Comparison of ENCODE assay signal across 10 mouse cellular contexts in the genomic region with DNA sequence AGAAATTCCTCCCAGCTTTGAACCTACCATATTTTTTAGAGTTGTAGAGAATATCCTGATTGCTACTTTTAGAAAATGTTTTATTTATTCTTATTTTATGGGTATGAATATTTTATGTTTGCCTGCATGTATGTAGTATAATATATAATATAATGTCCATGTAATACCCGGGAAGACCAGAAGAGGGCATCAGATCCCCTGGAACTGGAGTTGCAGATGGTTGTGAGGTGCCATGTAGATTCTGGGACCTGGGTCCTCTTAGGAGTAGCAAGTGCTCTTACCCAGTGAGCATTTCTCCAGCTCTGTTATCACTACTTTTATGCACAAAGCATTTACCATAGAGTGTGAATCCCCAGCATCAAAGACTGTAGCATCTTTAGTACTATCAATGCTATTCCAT. TPM values are rescaled to one million over a fixed set of nuclear protein-coding genes. Genes with fewer than 3 reads are reported as not detected.
DNase-seq lines count a peak whose midpoint lies in the region; ATAC-seq and TF ChIP-seq lines count a peak whose summit lies in the region.
"Had no signal": no experiment of that assay in that cellular context is flagged by ENCODE, and none has a peak within 500 bp of the region (broad histone marks: within the 10 kb centered on the region; RNA-seq: fewer than 3 reads in every experiment).

No protein-coding gene starts in this region.

- no peak overlapping the region for H3K9ac ChIP-seq in kidney, embryonic 16.5 days (replicated peaks; ENCODE audit: low read length)
- H3K9ac ChIP-seq: liver, embryonic 13.5 days had no signal

- no peaks in the 10 kb centered on the region for H3K36me3 ChIP-seq in kidney, adult 2 months (ENCODE audit: control insufficient read depth, insufficient read depth, low read length)
- H3K36me3 ChIP-seq in kidney, embryonic 16.5 days (ENCODE audit: insufficient read depth, low read length) = no peaks in the 10 kb centered on the region
- H3K36me3 ChIP-seq: liver, embryonic 13.5 days had no signal

- H3K9me3 ChIP-seq in kidney, embryonic 16.5 days (ENCODE audit: low read length) = no peaks in the 10 kb centered on the region
- H3K9me3 ChIP-seq: liver, embryonic 13.5 days had no signal

- no peak overlapping the region for H3K4me3 ChIP-seq in kidney, adult 2 months (ENCODE audit: insufficient read depth, low read depth, low read length)
- H3K4me3 ChIP-seq in kidney, embryonic 16.5 days (ENCODE audit: low read length) = no peak overlapping the region
- H3K4me3 ChIP-seq: liver, embryonic 13.5 days had no signal

- WGBS in kidney, adult 2 months = 0% methylated on average over 1 of the region's 1 CpGs
- WGBS in kidney, embryonic 16.5 days = 6% methylated on average over 1 of the region's 1 CpGs

- TF ChIP-seq POLR2A in kidney, adult 2 months (IDR thresholded peaks at IDR 0.05; ENCODE audit: low read depth, low read length) = no peak

- H3K27ac ChIP-seq in kidney, adult 2 months (ENCODE audit: insufficient read depth, low read depth, low read length) = no peak overlapping the region
- no peak overlapping the region for H3K27ac ChIP-seq in kidney, embryonic 16.5 days (ENCODE audit: low read length)
- H3K27ac ChIP-seq: liver, embryonic 13.5 days had no signal

- TF ChIP-seq CTCF in kidney, adult 2 months (conservative IDR thresholded peaks at IDR 0.05; ENCODE audit: insufficient read depth, insufficient read length, low read depth, low read length) = peak; percentile 33

- H3K27me3 ChIP-seq in kidney, adult 2 months (replicated peaks; ENCODE audit: control insufficient read depth, insufficient read depth, low read length) = no peaks in the 10 kb centered on the region
- no peaks in the 10 kb centered on the region for H3K27me3 ChIP-seq in kidney, embryonic 16.5 days (ENCODE audit: insufficient read depth, low read length)

- no peaks in the 10 kb centered on the region for H3K4me1 ChIP-seq in kidney, adult 2 months (ENCODE audit: control insufficient read depth, insufficient read depth, low read length)
- H3K4me1 ChIP-seq in kidney, embryonic 16.5 days (ENCODE audit: insufficient read depth, low read length) = no peaks in the 10 kb centered on the region

- H3K4me2 ChIP-seq in kidney, embryonic 16.5 days (replicated peaks; ENCODE audit: low read depth, low read length) = no peak overlapping the region
- H3K4me2 ChIP-seq: liver, embryonic 13.5 days had no signal

- DNase-seq in kidney, adult 2 months = peak; percentile 22
- DNase-seq in 3T3-L1 (ENCODE audit: low read depth, low spot score) = peak; percentile 66
- DNase-seq in B cell, adult 2 months = peak; percentile 43
- DNase-seq in ovary, postnatal 10 days (ENCODE audit: low spot score) = no peak
- DNase-seq in cerebellum, postnatal 36 days = no peak
- no peak for DNase-seq in urinary bladder, postnatal 4 days (ENCODE audit: low spot score in 2 of 2)
- DNase-seq: adrenal gland, adult 2 months; liver, embryonic 13.5 days had no signal

- ATAC-seq in kidney, embryonic 16.5 days (ENCODE audit: low FRiP score, low TSS enrichment) = no peak
- ATAC-seq in common myeloid progenitor, adult 5-6 weeks (replicated peaks; ENCODE audit: low read depth, poor library complexity, severe bottlenecking) = 0 out of 2 replicates have a peak, but pooled peaks have one; percentile 34

RNA-seq across cellular contexts. Expression of a gene that starts 17.5 kb away (rescaled TPM):
- polyA plus RNA-seq in kidney, adult 2 months (2012; rRNA removed) = 97.9 and 136 TPM in 2 replicates
- 249 and 269 TPM in 2 replicates for polyA plus RNA-seq in kidney, embryonic 16.5 days (2015; fragmentation: Nextera tagmentation; extraction: Ambion mirVana)
- 199 and 247 TPM in 2 replicates for total RNA-seq in common myeloid progenitor, adult 5-6 weeks (2017)

RNA-seq across cellular contexts. Expression of a gene that starts 52.9 kb away (rescaled TPM):
- 0.03 and 1.6 TPM in 2 replicates for polyA plus RNA-seq in kidney, adult 2 months (2012; rRNA removed)
- 2.2 and 4.0 TPM in 2 replicates for polyA plus RNA-seq in kidney, embryonic 16.5 days (2015; fragmentation: Nextera tagmentation; extraction: Ambion mirVana)
- not detected in 2 replicates for total RNA-seq in common myeloid progenitor, adult 5-6 weeks (2017)
- polyA plus RNA-seq: liver, embryonic 13.5 days had no signal

Comparison
In these comparisons a context has a peak if more than half of its experiments do, and no peak if none do; other contexts are left out.
1. DNase-seq: peak in kidney, adult 2 months (single experiment), 3T3-L1 (single experiment) and B cell, adult 2 months (2 of 2); none in ovary, postnatal 10 days (single experiment), cerebellum, postnatal 36 days (0 of 2) and urinary bladder, postnatal 4 days (0 of 2).